Mouse (Mus musculus) E14TG2a.4 (cell line): ENCODE measurements at regions not wholly inside any gene's neighbourhood (a gene's known extent, or its start where the extent isn't known, plus 50 kb on each side); places are given as distances from the start of the nearest gene placed in this dataset.

Experiments
- CTCF ChIP-seq: conservative IDR thresholded peaks from 2 replicates; pipeline ENCODE4 v1.5.1; 2014; ENCODE audit warnings: low read length
- NANOG ChIP-seq: IDR thresholded peaks from 2 replicates; pipeline ENCODE4 v1.6.1; 2014; ENCODE audit warnings: borderline replicate concordance, low read length, mixed read lengths
- POU5F1 ChIP-seq: IDR thresholded peaks from 2 replicates; pipeline ENCODE4 v1.6.1; 2014; ENCODE audit warnings: low read length, borderline replicate concordance

DNA sequence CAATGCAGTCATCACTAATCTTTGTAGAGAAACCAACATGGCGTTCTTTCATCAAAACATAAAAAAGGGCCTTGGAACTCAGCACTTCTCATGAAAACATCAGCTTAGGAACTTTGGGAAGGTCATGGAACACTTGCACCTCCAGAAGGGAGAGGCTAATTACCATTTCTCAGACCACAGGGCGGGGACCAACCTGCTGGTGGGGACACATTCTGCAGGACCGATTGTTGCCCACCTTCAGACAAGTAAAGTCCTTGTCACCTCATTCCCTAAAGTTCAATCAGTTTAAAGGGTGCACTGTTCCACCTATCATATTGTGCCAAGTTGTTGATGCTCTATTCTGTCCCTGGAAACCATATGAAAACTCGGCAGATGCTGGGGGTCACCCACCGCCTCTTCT lies 526.5 kb upstream of the Pom121l12 start:
- TF ChIP-seq CTCF (no peak), NANOG (no peak), POU5F1 (no peak)
